Mouse (Mus musculus) myocyte (in vitro differentiated cells): ENCODE results near the gene Hist1h3i.

Experiments used
- CEBPB ChIP-seq: IDR thresholded peaks from 2 replicates; pipeline ENCODE4 v1.6.1; 2011; ENCODE audit warnings: mild to moderate bottlenecking, moderate library complexity; ENCODE audit not compliant: poor library complexity, insufficient read depth, severe bottlenecking
- E2F4 ChIP-seq: IDR thresholded peaks from one replicate; pipeline ENCODE4 v1.6.1; 2011; ENCODE audit warnings: mild to moderate bottlenecking, control low read depth, moderate library complexity; ENCODE audit not compliant: insufficient read depth
- MAX ChIP-seq: IDR thresholded peaks from one replicate; pipeline ENCODE4 v1.6.1; 2011; ENCODE audit warnings: low read depth, mild to moderate bottlenecking, control low read depth
- MYOD1 ChIP-seq, 3 experiments: IDR thresholded peaks; one replicate each; pipeline ENCODE4 v1.6.1; 2011; ENCODE audit warnings: control low read depth in 2 of 3, low read depth in 2 of 3, mild to moderate bottlenecking in 2 of 3, moderate library complexity in 1 of 3; ENCODE audit not compliant: insufficient read length in 2 of 3, control insufficient read depth in 1 of 3
- MYOG ChIP-seq, 3 experiments: IDR thresholded peaks; one replicate each; pipeline ENCODE4 v1.6.1; 2011; ENCODE audit warnings: control low read depth in 2 of 3, low read depth in 2 of 3, mild to moderate bottlenecking in 2 of 3; ENCODE audit not compliant: insufficient read length in 2 of 3, control insufficient read depth in 1 of 3, insufficient read depth in 1 of 3
- POLR2A ChIP-seq: IDR thresholded peaks from one replicate; pipeline ENCODE4 v1.6.1; 2011; ENCODE audit warnings: low read depth, mild to moderate bottlenecking, control low read depth, moderate library complexity; ENCODE audit not compliant: insufficient read length
- POLR2AphosphoS2 ChIP-seq: IDR thresholded peaks from one replicate; pipeline ENCODE4 v1.6.1; 2011; ENCODE audit warnings: low read depth, control low read depth; ENCODE audit not compliant: insufficient read length
- REST ChIP-seq: IDR thresholded peaks from one replicate; pipeline ENCODE4 v1.6.1; 2011; ENCODE audit warnings: mild to moderate bottlenecking, control low read depth, moderate library complexity; ENCODE audit not compliant: insufficient read depth, insufficient read length
- SRF ChIP-seq: IDR thresholded peaks from one replicate; pipeline ENCODE4 v1.6.1; 2011; ENCODE audit warnings: low read depth; ENCODE audit not compliant: control insufficient read depth, insufficient read length
- TCF12 ChIP-seq: IDR thresholded peaks from one replicate; pipeline ENCODE4 v1.6.1; 2011; ENCODE audit warnings: mild to moderate bottlenecking, control low read depth; ENCODE audit not compliant: poor library complexity, insufficient read depth, severe bottlenecking
- TCF3 ChIP-seq: IDR thresholded peaks from one replicate; pipeline ENCODE4 v1.6.1; 2011; ENCODE audit warnings: low read depth, control low read depth; ENCODE audit not compliant: insufficient read length
- USF1 ChIP-seq: IDR thresholded peaks from one replicate; pipeline ENCODE4 v1.6.1; 2011; ENCODE audit warnings: low read depth, mild to moderate bottlenecking, control low read depth, moderate library complexity

- no peak for TF ChIP-seq POLR2AphosphoS2
- no peak for TF ChIP-seq POLR2A
- TF ChIP-seq MYOG (IDR thresholded peaks at IDR 0.05; ENCODE audit: control insufficient read depth in 1 of 3, insufficient read depth in 1 of 3, insufficient read length in 2 of 3, low read depth in 2 of 3), result no peak
- no peak for TF ChIP-seq TCF12
- no peak for TF ChIP-seq SRF
- no peak for TF ChIP-seq REST
- no peak for TF ChIP-seq MYOD1 (IDR thresholded peaks at IDR 0.05; ENCODE audit: control insufficient read depth in 1 of 3, insufficient read length in 2 of 3, low read depth in 2 of 3)
- no peak for TF ChIP-seq E2F4
- TF ChIP-seq TCF3, result no peak
- TF ChIP-seq CEBPB, result no peak
- no peak for TF ChIP-seq MAX
- no peak for TF ChIP-seq USF1
Measured at GRCm38 (mm10) chr13:21787760-21788593, 4.8 kb upstream of the Hist1h3i start.
